Mouse (Mus musculus): Measurements from ENCODE around the gene Gm527. TPM values are rescaled to one million over a fixed set of nuclear protein-coding genes. Genes with fewer than 3 reads are reported as not detected.
A peak's percentile ranks its signal among the peaks of the same experiment; 100 is the strongest.

Gene Gm527
- 0.48 and 1.2 TPM in 2 replicates for polyA plus RNA-seq (2015; fragmentation: Nextera tagmentation; extraction: Ambion mirVana)

- Histone ChIP-seq H3K36me3 (ENCODE audit: control insufficient read depth, insufficient read depth, low read length) (no peaks in the 10 kb centered on the region), H3K9ac (ENCODE audit: low read depth, low read length) (peak within 1 kb of the TSS; percentile 81), H3K9me3 (ENCODE audit: control insufficient read depth, low read length) (no peaks in the 10 kb centered on the region), H3K4me1 (ENCODE audit: control insufficient read depth, insufficient read depth, low read length) (no peaks in the 10 kb centered on the region), H3K27me3 (replicated peaks; ENCODE audit: control insufficient read depth, insufficient read depth, low read length) (no peaks in the 10 kb centered on the region), H3K27ac (ENCODE audit: low read length) (peak within 1 kb of the TSS; percentile 57), H3K4me2 (ENCODE audit: low read depth, low read length) (peak within 1 kb of the TSS; percentile 86), H3K4me3 (ENCODE audit: low read length) (peak within 1 kb of the TSS; percentile 85)
- ATAC-seq: peak; percentile 100
- under 1% methylated on average over 75 of the region's 93 CpGs for WGBS
These were observed at the start of gene Gm527 for GRCm38 (mm10) chr12:64917578-64918471. Gm527 (plus strand) TSS chr12:64917906.

GRCm38 (mm10) chr12:64871103-64871502 lies 46.6 kb upstream of the Gm527 start:
- Histone ChIP-seq H3K4me2 (ENCODE audit: low read depth, low read length) (no peak overlapping the region), H3K9me3 (ENCODE audit: control insufficient read depth, low read length) (no peaks in the 10 kb centered on the region), H3K36me3 (ENCODE audit: control insufficient read depth, insufficient read depth, low read length) (no peaks in the 10 kb centered on the region), H3K27me3 (replicated peaks; ENCODE audit: control insufficient read depth, insufficient read depth, low read length) (no peaks in the 10 kb centered on the region), H3K4me1 (ENCODE audit: control insufficient read depth, insufficient read depth, low read length) (no peaks in the 10 kb centered on the region), H3K4me3 (ENCODE audit: low read length) (no peak overlapping the region), H3K9ac (ENCODE audit: low read depth, low read length) (no peak overlapping the region), H3K27ac (ENCODE audit: low read length) (no peak overlapping the region)
- WGBS: 64% methylated on average over 4 of the region's 4 CpGs
- no peak for ATAC-seq

- no peak overlapping the region for H3K27ac ChIP-seq (ENCODE audit: low read length)
- no peak overlapping the region for H3K4me3 ChIP-seq (ENCODE audit: low read length)
- ATAC-seq: no peak
- no peaks in the 10 kb centered on the region for H3K27me3 ChIP-seq (replicated peaks; ENCODE audit: control insufficient read depth, insufficient read depth, low read length)
- no peaks in the 10 kb centered on the region; the same call in 1 of the 2 replicates for H3K4me1 ChIP-seq (ENCODE audit: control insufficient read depth, insufficient read depth, low read length)
- no peaks in the 10 kb centered on the region for H3K9me3 ChIP-seq (ENCODE audit: control insufficient read depth, low read length)
- no peaks in the 10 kb centered on the region for H3K36me3 ChIP-seq (ENCODE audit: control insufficient read depth, insufficient read depth, low read length)
- H3K4me2 ChIP-seq (ENCODE audit: low read depth, low read length): no peak overlapping the region
- no peak overlapping the region for H3K9ac ChIP-seq (ENCODE audit: low read depth, low read length)
- WGBS: 45% methylated on average over 4 of the region's 4 CpGs
These were observed 20.5 kb upstream of the Gm527 start for GRCm38 (mm10) chr12:64897060-64897730.

GRCm38 (mm10) chr12:64902506-64902905 lies 15.2 kb upstream of the Gm527 start:
- Histone ChIP-seq H3K4me3 (ENCODE audit: low read length) (no peak overlapping the region), H3K27me3 (replicated peaks; ENCODE audit: control insufficient read depth, insufficient read depth, low read length) (no peaks in the 10 kb centered on the region), H3K27ac (ENCODE audit: low read length) (peak overlapping the region; percentile 34), H3K36me3 (ENCODE audit: control insufficient read depth, insufficient read depth, low read length) (no peaks in the 10 kb centered on the region), H3K9me3 (ENCODE audit: control insufficient read depth, low read length) (no peaks in the 10 kb centered on the region), H3K4me1 (ENCODE audit: control insufficient read depth, insufficient read depth, low read length) (no peaks in the 10 kb centered on the region; the same call in 1 of the 2 replicates), H3K4me2 (ENCODE audit: low read depth, low read length) (no peak overlapping the region), H3K9ac (ENCODE audit: low read depth, low read length) (no peak overlapping the region)
- ATAC-seq: peak; percentile 93
- WGBS: 30% methylated on average over 8 of the region's 8 CpGs

- no peaks in the 10 kb centered on the region; the same call in 1 of the 2 replicates for H3K4me1 ChIP-seq (ENCODE audit: control insufficient read depth, insufficient read depth, low read length)
- H3K4me2 ChIP-seq (ENCODE audit: low read depth, low read length): no peak overlapping the region
- no peak overlapping the region for H3K4me3 ChIP-seq (ENCODE audit: low read length)
- H3K9me3 ChIP-seq (ENCODE audit: control insufficient read depth, low read length): no peaks in the 10 kb centered on the region
- 52% methylated on average over 8 of the region's 8 CpGs for WGBS
- H3K27ac ChIP-seq (ENCODE audit: low read length): peak overlapping the region; percentile 42
- peak; percentile 39 for ATAC-seq
- H3K36me3 ChIP-seq (ENCODE audit: control insufficient read depth, insufficient read depth, low read length): no peaks in the 10 kb centered on the region
- no peaks in the 10 kb centered on the region for H3K27me3 ChIP-seq (replicated peaks; ENCODE audit: control insufficient read depth, insufficient read depth, low read length)
- no peak overlapping the region for H3K9ac ChIP-seq (ENCODE audit: low read depth, low read length)
These were observed 14.5 kb upstream of the Gm527 start for GRCm38 (mm10) chr12:64903186-64903585.

- H3K4me3 ChIP-seq (ENCODE audit: low read length): no peak overlapping the region
- H3K27me3 ChIP-seq (replicated peaks; ENCODE audit: control insufficient read depth, insufficient read depth, low read length): no peaks in the 10 kb centered on the region
- H3K27ac ChIP-seq (ENCODE audit: low read length): no peak overlapping the region
- WGBS: 64% methylated on average over 6 of the region's 6 CpGs
- no peak overlapping the region for H3K9ac ChIP-seq (ENCODE audit: low read depth, low read length)
- no peaks in the 10 kb centered on the region for H3K9me3 ChIP-seq (ENCODE audit: control insufficient read depth, low read length)
- no peak for ATAC-seq
- no peaks in the 10 kb centered on the region for H3K36me3 ChIP-seq (ENCODE audit: control insufficient read depth, insufficient read depth, low read length)
- H3K4me2 ChIP-seq (ENCODE audit: low read depth, low read length): no peak overlapping the region
- no peaks in the 10 kb centered on the region for H3K4me1 ChIP-seq (ENCODE audit: control insufficient read depth, insufficient read depth, low read length)
These were observed 4.7 kb upstream of the Gm527 start for GRCm38 (mm10) chr12:64912996-64913395.

GRCm38 (mm10) chr12:64916735-64917134 lies 971 bp upstream of the Gm527 start:
- no peaks in the 10 kb centered on the region for H3K4me1 ChIP-seq (ENCODE audit: control insufficient read depth, insufficient read depth, low read length)
- H3K27ac ChIP-seq (ENCODE audit: low read length): no peak overlapping the region
- no peaks in the 10 kb centered on the region for H3K36me3 ChIP-seq (ENCODE audit: control insufficient read depth, insufficient read depth, low read length)
- H3K4me2 ChIP-seq (ENCODE audit: low read depth, low read length): no peak overlapping the region
- no peak overlapping the region for H3K4me3 ChIP-seq (ENCODE audit: low read length)
- no peak overlapping the region for H3K9ac ChIP-seq (ENCODE audit: low read depth, low read length)
- H3K27me3 ChIP-seq (replicated peaks; ENCODE audit: control insufficient read depth, insufficient read depth, low read length): no peaks in the 10 kb centered on the region
- H3K9me3 ChIP-seq (ENCODE audit: control insufficient read depth, low read length): no peaks in the 10 kb centered on the region
- no peak for ATAC-seq

GRCm38 (mm10) chr12:64937493-64937892 lies 19.8 kb downstream of the Gm527 start:
- Histone ChIP-seq H3K4me1 (ENCODE audit: control insufficient read depth, insufficient read depth, low read length) (no peaks in the 10 kb centered on the region), H3K36me3 (ENCODE audit: control insufficient read depth, insufficient read depth, low read length) (no peaks in the 10 kb centered on the region), H3K4me2 (ENCODE audit: low read depth, low read length) (no peak overlapping the region), H3K27ac (ENCODE audit: low read length) (no peak overlapping the region), H3K4me3 (ENCODE audit: low read length) (no peak overlapping the region), H3K27me3 (replicated peaks; ENCODE audit: control insufficient read depth, insufficient read depth, low read length) (no peaks in the 10 kb centered on the region), H3K9me3 (ENCODE audit: control insufficient read depth, low read length) (no peaks in the 10 kb centered on the region), H3K9ac (ENCODE audit: low read depth, low read length) (no peak overlapping the region)
- 92% methylated on average over 2 of the region's 2 CpGs for WGBS
- ATAC-seq: no peak

GRCm38 (mm10) chr12:64964560-64964959 lies 46.9 kb downstream of the Gm527 start:
- 17% methylated on average over 4 of the region's 4 CpGs for whole genome bisulfite sequencing
- Histone ChIP-seq H3K27me3 (replicated peaks; ENCODE audit: control insufficient read depth, insufficient read depth, low read length) (no peaks in the 10 kb centered on the region), H3K36me3 (ENCODE audit: control insufficient read depth, insufficient read depth, low read length) (no peaks in the 10 kb centered on the region), H3K4me2 (ENCODE audit: low read depth, low read length) (peak overlapping the region; percentile 57), H3K27ac (ENCODE audit: low read length) (peak overlapping the region; percentile 20; the same call in 1 of the 2 replicates), H3K9me3 (ENCODE audit: control insufficient read depth, low read length) (no peaks in the 10 kb centered on the region), H3K4me3 (ENCODE audit: low read length) (peak overlapping the region; percentile 96), H3K9ac (ENCODE audit: low read depth, low read length) (peak overlapping the region; percentile 69), H3K4me1 (ENCODE audit: control insufficient read depth, insufficient read depth, low read length) (peaks cover 6% of the 10 kb centered on the region; the same call in 1 of the 2 replicates)
- ATAC-seq: 0 out of 2 replicates have a peak, but pooled peaks have one; percentile 0

Data from intestine, embryonic 16.5 days (tissue).